Mouse (Mus musculus): ENCODE measurements at regions not wholly inside any gene's neighbourhood (a gene's known extent, or its start where the extent isn't known, plus 50 kb on each side); places are given as distances from the start of the nearest gene placed in this dataset.

DNA sequence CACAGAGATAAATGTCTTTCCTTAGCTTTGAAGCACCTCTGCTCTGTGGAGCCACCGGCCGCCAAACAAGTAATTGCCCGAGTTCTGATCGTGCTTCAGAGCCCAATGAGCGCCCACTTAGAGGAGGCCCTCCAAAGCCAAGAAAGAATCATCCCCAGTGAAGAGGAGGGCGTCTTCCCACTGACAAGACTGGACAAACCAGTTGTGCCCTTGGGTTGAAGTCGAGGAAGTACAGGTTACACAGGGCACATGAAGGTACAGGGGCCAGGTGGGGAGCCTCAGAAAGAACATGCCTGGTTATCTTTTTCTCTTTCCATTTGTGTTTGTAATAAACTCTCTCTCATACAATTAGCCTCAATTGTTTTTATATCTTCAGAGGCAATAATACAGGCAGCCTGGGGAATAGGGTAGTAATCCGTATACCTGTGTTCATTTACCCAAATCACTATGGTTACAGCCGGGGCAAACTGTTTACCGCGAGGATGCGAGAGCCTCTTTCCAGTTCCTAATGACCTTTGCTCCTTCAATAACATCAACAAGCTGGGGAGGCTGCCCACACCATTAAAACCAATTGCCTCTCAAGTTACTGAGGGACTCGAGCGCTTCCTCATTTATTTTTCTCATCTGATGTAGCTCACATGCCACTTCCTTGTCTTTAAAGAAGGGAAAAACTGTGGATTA lies 503.5 kb upstream of the Mki67 start:
- DNase-seq = no peak
- no peaks in the 10 kb centered on the region for H3K4me1 ChIP-seq (ENCODE audit: control insufficient read depth, insufficient read depth, low read length)
- TF ChIP-seq POLR2A (IDR thresholded peaks at IDR 0.05; ENCODE audit: borderline replicate concordance, extremely low read depth, low read depth, low read length) = no peak
- no peak for TF ChIP-seq CTCF (IDR thresholded peaks at IDR 0.05; ENCODE audit: insufficient read depth, low read length)
- no peak overlapping the region for H3K4me3 ChIP-seq (replicated peaks; ENCODE audit: extremely low read depth, low read depth, low read length)
- whole genome bisulfite sequencing = 48% methylated on average over 14 of the region's 14 CpGs

DNA sequence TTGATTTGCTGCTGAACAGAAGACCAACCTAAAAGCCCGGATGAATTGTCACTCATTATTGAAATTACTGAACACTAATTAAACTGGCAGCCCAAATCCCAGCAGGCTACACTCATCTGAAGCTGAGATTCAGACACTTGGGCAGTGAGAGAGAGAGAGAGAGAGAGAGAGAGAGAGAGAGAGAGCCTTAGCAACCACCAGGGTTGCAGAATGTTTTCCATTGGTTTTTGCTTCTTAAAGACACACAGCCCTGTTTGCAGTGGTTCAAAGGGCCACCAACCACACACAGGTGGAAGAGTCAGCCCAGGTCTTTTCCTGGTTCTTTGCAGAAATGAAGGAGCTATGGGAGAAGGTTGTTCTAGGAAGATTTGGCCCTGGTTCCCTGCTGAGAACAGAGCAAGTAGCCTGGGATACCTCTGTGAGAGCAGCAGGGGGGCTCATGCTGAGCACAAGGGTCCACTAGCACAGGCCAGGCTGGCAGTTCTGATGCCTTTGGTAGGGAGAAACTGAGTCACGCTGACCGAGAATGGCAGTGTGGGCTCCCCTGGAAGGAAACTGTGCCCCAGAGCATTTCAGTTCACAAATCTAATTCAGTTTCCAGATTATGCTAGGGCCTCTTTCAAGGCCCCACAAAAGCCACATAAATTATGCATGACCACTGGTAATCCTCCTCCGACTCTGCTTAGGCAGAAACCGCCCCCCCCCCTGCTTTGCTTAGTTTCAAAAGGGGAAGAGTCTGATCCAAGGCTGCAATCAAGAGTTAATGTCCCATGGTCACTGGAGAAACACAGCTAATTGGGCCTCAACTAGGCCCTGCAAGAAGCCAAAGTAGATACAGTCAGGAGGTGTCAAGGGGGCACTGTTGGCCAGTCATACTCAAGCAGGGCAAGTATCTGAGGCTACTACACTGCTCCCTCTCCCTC lies 504.3 kb upstream of the Mki67 start:
- H3K4me3 ChIP-seq (replicated peaks; ENCODE audit: extremely low read depth, low read depth, low read length) = no peak overlapping the region
- no peak for TF ChIP-seq POLR2A (IDR thresholded peaks at IDR 0.05; ENCODE audit: borderline replicate concordance, extremely low read depth, low read depth, low read length)
- TF ChIP-seq CTCF (IDR thresholded peaks at IDR 0.05; ENCODE audit: insufficient read depth, low read length) = no peak
- no peaks in the 10 kb centered on the region for H3K4me1 ChIP-seq (ENCODE audit: control insufficient read depth, insufficient read depth, low read length)
- 72% methylated on average over 5 of the region's 5 CpGs for WGBS
- no peak for DNase-seq

DNA sequence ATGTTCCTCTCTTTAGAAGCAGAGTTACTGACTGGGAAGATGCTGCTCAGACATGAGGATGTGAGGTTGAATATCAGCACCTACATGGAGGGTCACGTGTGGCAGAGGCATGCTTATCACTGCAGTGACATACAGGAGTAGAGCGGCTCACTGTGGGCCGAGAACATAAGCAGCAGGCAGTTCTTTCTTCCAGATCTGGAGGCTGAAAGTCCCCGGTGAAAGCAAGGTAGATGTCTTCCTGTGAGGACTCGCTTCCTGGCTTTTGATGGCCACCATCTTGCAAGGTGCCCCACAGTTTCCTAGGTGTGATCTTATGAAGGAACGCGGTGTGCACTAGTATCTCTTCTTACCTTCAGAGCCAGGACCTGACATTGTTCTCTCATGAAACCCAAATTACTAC lies 505.5 kb upstream of the Mki67 start:
- 91% methylated on average over 7 of the region's 7 CpGs for WGBS
- TF ChIP-seq POLR2A (IDR thresholded peaks at IDR 0.05; ENCODE audit: borderline replicate concordance, extremely low read depth, low read depth, low read length) (no peak), CTCF (IDR thresholded peaks at IDR 0.05; ENCODE audit: insufficient read depth, low read length) (no peak)
- no peak overlapping the region for H3K4me3 ChIP-seq (replicated peaks; ENCODE audit: extremely low read depth, low read depth, low read length)
- no peaks in the 10 kb centered on the region for H3K4me1 ChIP-seq (ENCODE audit: control insufficient read depth, insufficient read depth, low read length)
- DNase-seq = no peak

DNA sequence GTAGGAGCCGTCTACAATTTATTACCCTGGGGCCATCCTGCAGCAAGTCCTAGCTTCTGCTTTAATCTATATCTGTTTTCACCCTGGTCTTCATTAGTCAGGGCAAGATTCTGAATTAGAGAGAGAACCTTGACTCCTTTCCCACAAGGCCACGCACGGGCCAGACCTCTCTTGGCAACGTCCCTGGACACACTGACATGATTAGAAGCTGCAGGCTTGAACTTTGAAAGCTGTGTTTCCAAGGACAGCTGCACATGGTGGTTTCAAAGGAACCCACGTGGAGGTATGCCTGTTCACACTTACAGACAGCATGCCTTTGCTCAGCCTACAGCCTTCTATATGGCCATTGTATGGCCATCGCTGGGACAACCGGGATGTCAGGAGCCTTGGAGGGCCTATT lies 509.9 kb upstream of the Mki67 start:
- 77% methylated on average over 7 of the region's 7 CpGs for WGBS
- H3K4me3 ChIP-seq (replicated peaks; ENCODE audit: extremely low read depth, low read depth, low read length) = no peak overlapping the region
- no peak for DNase-seq
- no peaks in the 10 kb centered on the region for H3K4me1 ChIP-seq (ENCODE audit: control insufficient read depth, insufficient read depth, low read length)
- TF ChIP-seq CTCF (IDR thresholded peaks at IDR 0.05; ENCODE audit: insufficient read depth, low read length) (no peak), POLR2A (IDR thresholded peaks at IDR 0.05; ENCODE audit: borderline replicate concordance, extremely low read depth, low read depth, low read length) (no peak)

DNA sequence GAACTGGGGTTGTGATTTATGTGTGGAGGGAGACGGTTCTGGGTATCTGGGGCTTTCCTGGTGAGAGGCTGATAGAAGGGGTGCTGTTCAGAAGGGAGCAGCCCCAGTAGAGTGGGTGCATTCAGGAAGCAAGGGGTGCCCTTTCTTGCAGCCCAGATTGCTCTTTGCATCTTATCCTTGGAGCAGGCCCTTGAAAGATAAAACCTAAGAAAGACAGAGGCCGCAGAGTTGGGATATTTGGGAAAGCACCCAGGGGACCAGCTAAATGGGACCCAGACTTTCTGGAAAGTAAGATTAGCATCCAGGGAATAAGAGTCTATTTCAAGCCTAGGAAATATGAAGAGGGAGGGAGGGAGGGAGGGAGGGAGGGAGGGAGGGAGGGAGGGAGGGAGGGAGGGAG lies 512.2 kb upstream of the Mki67 start:
- 85% methylated on average over 2 of the region's 2 CpGs for WGBS
- Histone ChIP-seq H3K4me3 (replicated peaks; ENCODE audit: extremely low read depth, low read depth, low read length) (no peak overlapping the region), H3K4me1 (ENCODE audit: control insufficient read depth, insufficient read depth, low read length) (no peaks in the 10 kb centered on the region)
- TF ChIP-seq CTCF (IDR thresholded peaks at IDR 0.05; ENCODE audit: insufficient read depth, low read length) = no peak
- no peak for TF ChIP-seq POLR2A (IDR thresholded peaks at IDR 0.05; ENCODE audit: borderline replicate concordance, extremely low read depth, low read depth, low read length)
- no peak for DNase-seq

DNA sequence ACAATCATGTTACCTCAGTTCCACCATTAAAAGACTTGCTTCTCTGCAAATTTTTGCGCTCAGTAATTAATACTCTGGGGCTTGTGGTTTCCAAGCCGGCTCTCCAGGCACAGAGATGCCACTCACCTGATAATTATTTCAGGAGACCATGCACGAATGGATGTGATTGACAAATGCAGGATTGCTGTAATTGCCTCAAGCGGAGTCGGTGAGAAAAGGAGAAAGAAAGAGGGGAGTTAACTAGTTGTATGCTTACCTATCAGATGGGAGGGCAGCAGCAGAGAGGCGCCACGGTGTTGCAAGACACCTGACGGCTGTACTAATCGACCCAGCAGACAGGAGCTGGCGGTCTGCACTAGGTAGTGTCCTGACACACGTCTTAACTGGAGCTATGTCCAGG lies 513.4 kb upstream of the Mki67 start:
- 76% methylated on average over 11 of the region's 11 CpGs for WGBS
- no peaks in the 10 kb centered on the region for H3K4me1 ChIP-seq (ENCODE audit: control insufficient read depth, insufficient read depth, low read length)
- H3K4me3 ChIP-seq (replicated peaks; ENCODE audit: extremely low read depth, low read depth, low read length) = no peak overlapping the region
- DNase-seq = no peak
- TF ChIP-seq CTCF (IDR thresholded peaks at IDR 0.05; ENCODE audit: insufficient read depth, low read length) = no peak
- no peak for TF ChIP-seq POLR2A (IDR thresholded peaks at IDR 0.05; ENCODE audit: borderline replicate concordance, extremely low read depth, low read depth, low read length)

DNA sequence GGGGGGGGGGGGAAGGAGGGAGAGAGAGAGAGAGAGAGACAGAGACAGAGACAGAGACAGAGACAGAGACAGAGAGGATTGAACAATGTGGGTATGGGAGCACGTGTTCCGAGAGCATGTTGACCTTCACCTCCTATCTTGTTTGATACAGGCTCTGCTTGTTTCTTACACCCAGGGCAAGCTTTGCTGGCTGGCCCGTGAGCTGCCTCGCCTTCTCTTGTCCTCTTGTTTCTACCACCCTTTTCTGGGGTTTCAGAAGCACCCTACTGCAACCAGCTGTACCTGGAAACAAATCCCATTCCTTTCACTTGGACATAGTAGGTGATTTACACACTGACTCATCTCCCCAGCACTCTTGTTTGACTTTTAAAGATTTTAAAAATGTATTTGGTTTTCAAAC lies 516.0 kb upstream of the Mki67 start:
- TF ChIP-seq CTCF (IDR thresholded peaks at IDR 0.05; ENCODE audit: insufficient read depth, low read length) (no peak), POLR2A (IDR thresholded peaks at IDR 0.05; ENCODE audit: borderline replicate concordance, extremely low read depth, low read depth, low read length) (no peak)
- DNase-seq = no peak
- WGBS = 58% methylated on average over 4 of the region's 4 CpGs
- Histone ChIP-seq H3K4me3 (replicated peaks; ENCODE audit: extremely low read depth, low read depth, low read length) (no peak overlapping the region), H3K4me1 (ENCODE audit: control insufficient read depth, insufficient read depth, low read length) (no peaks in the 10 kb centered on the region)

DNA sequence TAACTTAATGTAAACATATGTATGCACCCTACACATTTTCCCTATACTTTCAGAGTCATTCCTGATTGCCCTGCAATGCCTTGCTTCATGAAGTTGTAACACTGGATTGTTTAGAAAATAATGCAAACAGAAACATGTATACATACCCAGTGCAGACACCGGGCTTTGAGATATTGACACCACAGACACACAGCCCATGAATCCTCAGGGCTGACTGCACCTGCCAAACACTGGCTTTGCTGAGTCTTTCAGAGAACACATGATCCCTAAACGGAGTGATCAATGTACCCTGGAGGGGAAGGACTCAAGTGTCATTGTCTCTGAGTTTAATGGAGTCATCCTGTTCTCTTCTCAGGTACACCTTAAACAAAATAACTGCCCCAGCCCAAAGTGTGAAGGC lies 519.4 kb upstream of the Mki67 start:
- no peak for DNase-seq
- TF ChIP-seq CTCF (IDR thresholded peaks at IDR 0.05; ENCODE audit: insufficient read depth, low read length) (no peak), POLR2A (IDR thresholded peaks at IDR 0.05; ENCODE audit: borderline replicate concordance, extremely low read depth, low read depth, low read length) (no peak)
- Histone ChIP-seq H3K4me3 (replicated peaks; ENCODE audit: extremely low read depth, low read depth, low read length) (no peak overlapping the region), H3K4me1 (ENCODE audit: control insufficient read depth, insufficient read depth, low read length) (no peaks in the 10 kb centered on the region)
- 53% methylated on average over 2 of the region's 2 CpGs for WGBS

DNA sequence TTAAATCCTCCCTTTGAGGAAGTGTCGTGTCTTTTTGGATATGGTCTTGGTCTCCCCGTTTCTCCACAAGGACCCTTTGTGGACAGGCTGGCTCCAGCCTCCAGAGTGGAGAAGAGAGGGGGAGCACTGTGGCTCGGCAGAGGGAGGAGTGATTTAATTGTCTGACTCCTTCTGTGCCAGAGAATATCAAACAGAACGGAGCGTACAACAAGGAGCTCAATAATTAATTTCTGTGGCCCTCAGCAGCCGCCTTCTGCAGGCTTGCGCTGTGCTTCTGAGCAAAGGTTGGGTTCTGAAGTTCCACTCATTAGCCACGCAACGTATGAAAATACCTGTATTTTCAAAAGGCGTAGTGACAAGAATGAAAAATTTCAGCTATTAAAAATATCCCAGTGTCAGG lies 520.2 kb upstream of the Mki67 start:
- no peaks in the 10 kb centered on the region for H3K4me1 ChIP-seq (ENCODE audit: control insufficient read depth, insufficient read depth, low read length)
- DNase-seq = no peak
- 69% methylated on average over 10 of the region's 10 CpGs for WGBS
- no peak for TF ChIP-seq CTCF (IDR thresholded peaks at IDR 0.05; ENCODE audit: insufficient read depth, low read length)
- TF ChIP-seq POLR2A (IDR thresholded peaks at IDR 0.05; ENCODE audit: borderline replicate concordance, extremely low read depth, low read depth, low read length) = no peak
- H3K4me3 ChIP-seq (replicated peaks; ENCODE audit: extremely low read depth, low read depth, low read length) = no peak overlapping the region

DNA sequence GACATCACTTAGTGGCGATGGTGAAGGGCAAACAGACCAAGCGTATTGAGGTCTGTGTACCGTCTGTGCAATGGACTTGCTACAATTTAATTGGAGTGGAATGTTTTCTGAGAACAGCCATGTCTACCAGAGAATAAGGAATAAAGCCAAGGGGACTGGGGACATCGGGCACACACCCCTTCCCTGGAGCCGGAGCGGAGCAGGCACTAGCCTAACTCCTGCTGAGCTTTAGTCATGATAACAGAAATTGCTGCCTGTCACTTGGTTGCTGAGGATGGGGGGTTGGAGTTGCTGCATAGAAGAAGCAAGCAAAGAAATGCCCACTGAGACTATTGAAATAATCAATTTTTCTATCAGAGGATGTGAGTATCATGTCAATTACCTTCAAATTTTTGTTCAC lies 549.5 kb upstream of the Mki67 start:
- 64% methylated on average over 6 of the region's 6 CpGs for WGBS
- DNase-seq = no peak
- TF ChIP-seq POLR2A (IDR thresholded peaks at IDR 0.05; ENCODE audit: borderline replicate concordance, extremely low read depth, low read depth, low read length) (no peak), CTCF (IDR thresholded peaks at IDR 0.05; ENCODE audit: insufficient read depth, low read length) (no peak)

More for the DNA sequence above, 549.5 kb upstream of the Mki67 start:
- no peak overlapping the region for H3K4me3 ChIP-seq (replicated peaks; ENCODE audit: extremely low read depth, low read depth, low read length)
- no peaks in the 10 kb centered on the region for H3K4me1 ChIP-seq (ENCODE audit: control insufficient read depth, insufficient read depth, low read length)

All from lung, adult 2 months (tissue).